In the genomic region with DNA sequence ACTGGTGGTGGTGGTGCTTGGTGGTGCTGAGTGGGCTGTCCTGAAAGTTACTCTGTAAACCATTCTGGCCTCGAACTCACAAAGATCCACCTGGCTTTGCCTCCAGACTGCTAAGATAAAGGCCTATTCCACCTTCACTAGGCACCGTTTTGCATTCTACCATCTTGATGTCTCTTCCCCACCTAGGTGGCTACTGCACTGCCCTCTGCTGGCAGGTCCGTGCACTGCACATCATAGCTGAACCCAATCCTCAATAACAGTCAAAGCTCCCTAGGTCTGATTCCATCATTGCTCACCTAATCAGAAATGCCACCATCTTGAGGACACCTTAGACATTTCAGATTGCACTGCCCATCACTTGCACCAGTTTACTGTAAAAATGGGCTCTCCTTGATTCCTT, we compare ENCODE assay signal across 8 mouse cellular contexts.
A peak's percentile ranks its signal among the peaks of the same experiment; 100 is the strongest.
DNase-seq lines count a peak whose midpoint lies in the region; ATAC-seq and TF ChIP-seq lines count a peak whose summit lies in the region.

No protein-coding gene starts in this region.

- ATAC-seq in midbrain, embryonic 11.5 days (ENCODE audit: low FRiP score): peak; percentile 42; the same call in 1 of the 2 replicates
- no peak for ATAC-seq in midbrain, embryonic 15.5 days (replicated peaks)
- no peak for ATAC-seq in hindbrain, postnatal 0 days
- ATAC-seq in liver, postnatal 0 days: no peak
- ATAC-seq in inflammation-experienced regulatory T-cells, adult 6 months: no peak

- DNase-seq in midbrain, embryonic 11.5 days (ENCODE audit: low spot score, missing footprints): peak; percentile 96
- DNase-seq in adrenal gland, adult 8-10 months: peak; percentile 57
- DNase-seq in embryo, embryonic 10.5 days (ENCODE audit: low spot score): peak; percentile 70
- peak; percentile 16 for DNase-seq in hindbrain, postnatal 0 days (ENCODE audit: low spot score)
- peak; percentile 62 for DNase-seq in liver, postnatal 0 days
- DNase-seq in retina, postnatal 7 days (ENCODE audit: low read depth, low spot score): peak; percentile 3

- WGBS in midbrain, embryonic 11.5 days: 33% methylated on average over 3 of the region's 3 CpGs
- 29% methylated on average over 3 of the region's 3 CpGs for WGBS in midbrain, embryonic 15.5 days
- WGBS in hindbrain, postnatal 0 days: 31% methylated on average over 3 of the region's 3 CpGs
- 25% methylated on average over 3 of the region's 3 CpGs for WGBS in liver, postnatal 0 days (ENCODE audit: insufficient replicate concordance)

- no peak for TF ChIP-seq EP300 in liver, postnatal 0 days (IDR thresholded peaks at IDR 0.05; ENCODE audit: low read depth)

- no peaks in the 10 kb centered on the region for H3K4me1 ChIP-seq in midbrain, embryonic 11.5 days (ENCODE audit: control insufficient read depth, insufficient read depth, low read length)
- no peaks in the 10 kb centered on the region for H3K4me1 ChIP-seq in midbrain, embryonic 15.5 days
- no peaks in the 10 kb centered on the region for H3K4me1 ChIP-seq in hindbrain, postnatal 0 days (ENCODE audit: insufficient read depth, low read length)
- no peaks in the 10 kb centered on the region for H3K4me1 ChIP-seq in liver, postnatal 0 days (ENCODE audit: insufficient read depth)

- H3K27me3 ChIP-seq in midbrain, embryonic 11.5 days (ENCODE audit: control insufficient read depth, insufficient read depth, low read length): no peaks in the 10 kb centered on the region
- H3K27me3 ChIP-seq in midbrain, embryonic 15.5 days (replicated peaks): no peaks in the 10 kb centered on the region
- H3K27me3 ChIP-seq in hindbrain, postnatal 0 days (ENCODE audit: insufficient read depth, low read length): no peaks in the 10 kb centered on the region
- H3K27me3 ChIP-seq in liver, postnatal 0 days (ENCODE audit: insufficient read depth, low read length): no peaks in the 10 kb centered on the region

- H3K27ac ChIP-seq in midbrain, embryonic 11.5 days (ENCODE audit: low read depth, low read length): no peak overlapping the region
- H3K27ac ChIP-seq in midbrain, embryonic 15.5 days: no peak overlapping the region
- no peak overlapping the region for H3K27ac ChIP-seq in hindbrain, postnatal 0 days
- H3K27ac ChIP-seq in liver, postnatal 0 days (ENCODE audit: low read depth): no peak overlapping the region

- H3K36me3 ChIP-seq in midbrain, embryonic 11.5 days (ENCODE audit: control insufficient read depth, insufficient read depth, low read length): no peaks in the 10 kb centered on the region
- no peaks in the 10 kb centered on the region for H3K36me3 ChIP-seq in midbrain, embryonic 15.5 days (replicated peaks)
- no peaks in the 10 kb centered on the region for H3K36me3 ChIP-seq in hindbrain, postnatal 0 days (ENCODE audit: insufficient read depth, low read length)
- no peaks in the 10 kb centered on the region for H3K36me3 ChIP-seq in liver, postnatal 0 days (replicated peaks; ENCODE audit: insufficient read depth, low read length)

- no peaks in the 10 kb centered on the region for H3K9me3 ChIP-seq in midbrain, embryonic 11.5 days (ENCODE audit: control insufficient read depth, low read length)
- H3K9me3 ChIP-seq in midbrain, embryonic 15.5 days: no peaks in the 10 kb centered on the region
- no peaks in the 10 kb centered on the region for H3K9me3 ChIP-seq in hindbrain, postnatal 0 days (ENCODE audit: low read length)
- no peaks in the 10 kb centered on the region for H3K9me3 ChIP-seq in liver, postnatal 0 days (ENCODE audit: low read length)

- peak; percentile 83 for TF ChIP-seq CTCF in hindbrain, postnatal 0 days (IDR thresholded peaks at IDR 0.05; ENCODE audit: low read depth)
- TF ChIP-seq CTCF in liver, postnatal 0 days (IDR thresholded peaks at IDR 0.05; ENCODE audit: low read depth): peak; percentile 85

- no peak overlapping the region for H3K9ac ChIP-seq in midbrain, embryonic 11.5 days (ENCODE audit: low read length)
- H3K9ac ChIP-seq in midbrain, embryonic 15.5 days: no peak overlapping the region
- H3K9ac ChIP-seq in hindbrain, postnatal 0 days (replicated peaks; ENCODE audit: low read length): no peak overlapping the region
- no peak overlapping the region for H3K9ac ChIP-seq in liver, postnatal 0 days (replicated peaks)

- no peak overlapping the region for H3K4me3 ChIP-seq in midbrain, embryonic 11.5 days (ENCODE audit: low read depth, low read length)
- H3K4me3 ChIP-seq in midbrain, embryonic 15.5 days: no peak overlapping the region
- no peak overlapping the region for H3K4me3 ChIP-seq in hindbrain, postnatal 0 days (ENCODE audit: low read length)
- no peak overlapping the region for H3K4me3 ChIP-seq in liver, postnatal 0 days (ENCODE audit: low read depth, low read length)

- no peak overlapping the region for H3K4me2 ChIP-seq in midbrain, embryonic 11.5 days
- no peak overlapping the region for H3K4me2 ChIP-seq in midbrain, embryonic 15.5 days
- H3K4me2 ChIP-seq in hindbrain, postnatal 0 days (ENCODE audit: low read depth, low read length): no peak overlapping the region
- no peak overlapping the region for H3K4me2 ChIP-seq in liver, postnatal 0 days (ENCODE audit: low read depth, low read length)

Comparison
In these comparisons a context has a peak if more than half of its experiments do, and no peak if none do; other contexts are left out.
1. DNase-seq: peak in every context shown above with its lines; median percentile 96 in midbrain, embryonic 11.5 days; 70 in embryo, embryonic 10.5 days; 62 in liver, postnatal 0 days; 57 in adrenal gland, adult 8-10 months; 16 in hindbrain, postnatal 0 days; 3 in retina, postnatal 7 days.